Mouse (Mus musculus) heart, postnatal 0 days (tissue): ENCODE results near the gene Acyp2. TPM values are rescaled to one million over a fixed set of nuclear protein-coding genes. Genes with fewer than 3 reads are reported as not detected.

Source experiments
- ATAC-seq: fragments of 200-750 bp; cut with Nextera tagmentation; 2 replicates; pipeline ENCODE4 v1.8.0; 2017; ENCODE audit warnings: low read depth, moderate number of reproducible peaks, moderate library complexity; ENCODE audit not compliant: insufficient read depth
- DNase-seq: peaks from one replicate; pipeline ENCODE4 v3.0.0-alpha.2; 2016; ENCODE audit warnings: low spot score
- H3K27ac ChIP-seq: fragments of 300-500 bp; sonication (generic); 2 replicates; pipeline ENCODE4 v1.5.1; 2014; ENCODE audit warnings: low read depth, mild to moderate bottlenecking
- H3K27me3 ChIP-seq: fragments of 300-500 bp; sonication (generic); 2 replicates; pipeline ENCODE4 v1.6.1; 2014; ENCODE audit warnings: low read length, mixed read lengths; ENCODE audit not compliant: control insufficient read depth, insufficient read depth
- H3K36me3 ChIP-seq: fragments of 300-500 bp; sonication (generic); replicated peaks from 2 replicates; pipeline ENCODE4 v1.6.1; 2014; ENCODE audit warnings: low read length, mixed read lengths; ENCODE audit not compliant: control insufficient read depth, insufficient read depth
- H3K4me1 ChIP-seq: fragments of 300-500 bp; sonication (generic); 2 replicates; pipeline ENCODE4 v1.6.1; 2014; ENCODE audit warnings: antibody characterized with exemption; ENCODE audit not compliant: control insufficient read depth, insufficient read depth
- H3K4me2 ChIP-seq: fragments of 300-500 bp; sonication (generic); 2 replicates; pipeline ENCODE4 v1.6.1; 2014; ENCODE audit warnings: low read depth, mild to moderate bottlenecking, low read length, moderate library complexity
- H3K4me3 ChIP-seq: fragments of 300-500 bp; sonication (generic); 2 replicates; pipeline ENCODE4 v1.5.1; 2014; ENCODE audit warnings: low read depth, low read length
- H3K9ac ChIP-seq: fragments of 300-500 bp; sonication (generic); replicated peaks from 2 replicates; pipeline ENCODE4 v1.6.1; 2014; ENCODE audit warnings: low read depth, low read length, mixed read lengths
- H3K9me3 ChIP-seq: fragments of 300-500 bp; sonication (generic); replicated peaks from 2 replicates; pipeline ENCODE4 v1.6.1; 2016; ENCODE audit warnings: low read length; ENCODE audit not compliant: control insufficient read depth
- CTCF ChIP-seq: IDR thresholded peaks from 2 replicates; pipeline ENCODE4 v1.5.1; 2016; ENCODE audit warnings: antibody characterized with exemption, control low read depth, low read depth
- EP300 ChIP-seq: IDR thresholded peaks from 2 replicates; pipeline ENCODE4 v1.6.1; 2016; ENCODE audit warnings: antibody characterized with exemption, low read depth
- WGBS: fragments of 180-500 bp; shearing (Covaris S2); extraction: QIAGEN DNeasy Blood & Tissue Kit; methylation state at CpG from one replicate; pipeline ENCODE4 v1.1.7; 2014; 5-methylcytosine and 5-hydroxymethylcytosine counted together
- polyA plus RNA-seq: library from polyadenylated mRNA; unstranded; fragments of >200 nt; fragmentation: Nextera tagmentation; extraction: Ambion mirVana; gene quantifications from 2 replicates; pipeline ENCODE4 v1.2.1, GENCODE M21; 2015
- total RNA-seq: library from RNA; depleted of rRNA; stranded (reverse); fragments of >200 nt; gene quantifications from 2 replicates; pipeline ENCODE4 v1.2.3, GENCODE M21; 2014; ENCODE audit warnings: low replicate concordance

The Acyp2 gene
- total and polyA plus RNA-seq, 2 experiments from 2014 or later: 27.6 to 85.8 TPM

GRCm38 (mm10) chr11:30618235-30618634 is 31.2 kb downstream of the Acyp2 start:
- H3K9me3 ChIP-seq: no peaks in the 10 kb centered on the region
- H3K4me2 ChIP-seq: no peak overlapping the region
- ATAC-seq (no peak), DNase-seq (no peak)
- 0 out of 2 replicates have a peak, but pooled peaks cover 2% of the 10 kb centered on the region for H3K4me1 ChIP-seq
- H3K4me3 ChIP-seq: no peak overlapping the region
- WGBS: 81% methylated on average over 4 of the region's 4 CpGs
- H3K36me3 ChIP-seq: no peaks in the 10 kb centered on the region
- H3K27ac ChIP-seq: no peak overlapping the region
- no peaks in the 10 kb centered on the region for H3K27me3 ChIP-seq
- H3K9ac ChIP-seq: no peak overlapping the region
- TF ChIP-seq EP300 (no peak), CTCF (no peak)

- H3K9me3 ChIP-seq: no peaks in the 10 kb centered on the region
- no peaks in the 10 kb centered on the region for H3K36me3 ChIP-seq
- ATAC-seq (no peak), DNase-seq (no peak)
- 0 out of 2 replicates have a peak, but pooled peaks cover 2% of the 10 kb centered on the region for H3K4me1 ChIP-seq
- no peaks in the 10 kb centered on the region for H3K27me3 ChIP-seq
- H3K4me2 ChIP-seq: no peak overlapping the region
- H3K9ac ChIP-seq: no peak overlapping the region
- TF ChIP-seq EP300 (no peak), CTCF (no peak)
- H3K4me3 ChIP-seq: no peak overlapping the region
- WGBS: 42% methylated on average over 2 of the region's 2 CpGs
- no peak overlapping the region for H3K27ac ChIP-seq
Observed at GRCm38 (mm10) chr11:30617571-30618097, 31.8 kb downstream of the Acyp2 start.

- Histone ChIP-seq H3K4me2 (no peak overlapping the region), H3K27me3 (no peaks in the 10 kb centered on the region), H3K27ac (no peak overlapping the region), H3K9ac (no peak overlapping the region), H3K4me3 (no peak overlapping the region), H3K9me3 (no peaks in the 10 kb centered on the region), H3K36me3 (no peaks in the 10 kb centered on the region), H3K4me1 (0 out of 2 replicates have a peak, but pooled peaks cover 2% of the 10 kb centered on the region)
- ATAC-seq (no peak), DNase-seq (no peak)
- WGBS: 100% methylated on average over 1 of the region's 1 CpGs
- no peak for TF ChIP-seq CTCF
- no peak for TF ChIP-seq EP300
Observed at GRCm38 (mm10) chr11:30615977-30616376, 33.4 kb downstream of the Acyp2 start.

GRCm38 (mm10) chr11:30613916-30614546 is 35.4 kb downstream of the Acyp2 start:
- Histone ChIP-seq H3K27ac (no peak overlapping the region), H3K4me1 (0 out of 2 replicates have a peak, but pooled peaks cover 2% of the 10 kb centered on the region), H3K9me3 (no peaks in the 10 kb centered on the region), H3K9ac (no peak overlapping the region), H3K36me3 (no peaks in the 10 kb centered on the region), H3K27me3 (no peaks in the 10 kb centered on the region), H3K4me2 (no peak overlapping the region), H3K4me3 (no peak overlapping the region)
- ATAC-seq (no peak), DNase-seq (no peak)
- 48% methylated on average over 1 of the region's 1 CpGs for WGBS
- TF ChIP-seq CTCF (no peak), EP300 (no peak)

GRCm38 (mm10) chr11:30612699-30613098 is 36.7 kb downstream of the Acyp2 start:
- no peak for ATAC-seq

GRCm38 (mm10) chr11:30609247-30609646 is 40.1 kb downstream of the Acyp2 start:
- H3K4me2 ChIP-seq: no peak overlapping the region
- no peak overlapping the region for H3K4me3 ChIP-seq
- no peaks in the 10 kb centered on the region for H3K36me3 ChIP-seq
- no peak overlapping the region for H3K9ac ChIP-seq
- no peak for TF ChIP-seq CTCF
- TF ChIP-seq EP300: no peak
- no peak for ATAC-seq
- H3K4me1 ChIP-seq: no peaks in the 10 kb centered on the region
- H3K9me3 ChIP-seq: no peaks in the 10 kb centered on the region
- no peak overlapping the region for H3K27ac ChIP-seq
- DNase-seq: no peak
- 100% methylated on average over 1 of the region's 1 CpGs for WGBS
- H3K27me3 ChIP-seq: no peaks in the 10 kb centered on the region

More at GRCm38 (mm10) chr11:30612699-30613098, 36.7 kb downstream of the Acyp2 start:
- no peak for DNase-seq
- no peak overlapping the region for H3K4me2 ChIP-seq
- H3K36me3 ChIP-seq: no peaks in the 10 kb centered on the region
- H3K27ac ChIP-seq: no peak overlapping the region
- H3K9ac ChIP-seq: no peak overlapping the region
- no peaks in the 10 kb centered on the region for H3K27me3 ChIP-seq
- no peaks in the 10 kb centered on the region for H3K9me3 ChIP-seq
- 0 out of 2 replicates have a peak, but pooled peaks cover 2% of the 10 kb centered on the region for H3K4me1 ChIP-seq
- no peak for TF ChIP-seq EP300
- no peak for TF ChIP-seq CTCF
- no peak overlapping the region for H3K4me3 ChIP-seq
